Mouse (Mus musculus) layer of hippocampus, adult 18-20 months (tissue): ENCODE measurements at regions not wholly inside any gene's neighbourhood (a gene's known extent, or its start where the extent isn't known, plus 50 kb on each side); places are given as distances from the start of the nearest gene placed in this dataset.
A peak's percentile ranks its signal among the peaks of the same experiment; 100 is the strongest.

Experiments used
- DNase-seq, 2 experiments: peaks; one replicate each; pipeline ENCODE4 v3.0.0; 2022; ENCODE audit warnings: low spot score in 2 of 2

DNA sequence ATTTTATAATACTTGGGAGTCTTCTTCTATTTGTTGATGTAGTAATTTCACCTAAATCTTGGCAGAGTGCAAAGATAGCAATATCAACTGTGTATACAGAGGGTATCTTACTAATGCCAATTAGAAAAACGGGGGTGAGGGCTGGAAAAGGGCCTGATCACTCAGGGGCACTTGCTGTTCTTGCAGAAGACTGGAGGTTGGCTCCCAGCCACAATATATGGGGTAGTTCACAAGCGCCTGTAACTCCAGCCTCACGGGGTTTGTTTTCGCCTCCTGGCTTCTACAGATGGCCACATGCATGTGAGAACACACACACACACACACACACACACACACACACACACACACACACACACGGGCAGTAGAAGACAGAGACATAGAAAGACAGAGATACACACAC is 185.7 kb downstream of the Plk2 start:
- DNase-seq, result no peak

DNA sequence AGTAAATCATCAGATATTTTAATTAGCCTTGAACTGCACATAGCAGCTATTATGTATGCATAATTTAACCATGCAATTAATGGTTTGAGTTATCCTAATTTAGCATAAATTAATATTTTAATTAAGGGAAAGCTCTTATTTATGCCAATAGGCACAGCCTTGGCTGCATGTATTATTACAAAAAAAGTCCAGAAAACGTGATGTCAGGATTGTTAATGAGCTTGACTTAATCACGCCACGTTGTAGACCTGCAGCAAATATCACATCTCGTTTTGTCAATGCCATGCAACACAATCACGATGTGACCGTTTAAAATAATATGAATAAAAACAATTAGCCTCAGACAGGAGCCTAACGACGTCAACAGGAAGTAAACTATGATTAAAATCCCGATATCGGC is 189.9 kb downstream of the Plk2 start:
- DNase-seq, result no peak

DNA sequence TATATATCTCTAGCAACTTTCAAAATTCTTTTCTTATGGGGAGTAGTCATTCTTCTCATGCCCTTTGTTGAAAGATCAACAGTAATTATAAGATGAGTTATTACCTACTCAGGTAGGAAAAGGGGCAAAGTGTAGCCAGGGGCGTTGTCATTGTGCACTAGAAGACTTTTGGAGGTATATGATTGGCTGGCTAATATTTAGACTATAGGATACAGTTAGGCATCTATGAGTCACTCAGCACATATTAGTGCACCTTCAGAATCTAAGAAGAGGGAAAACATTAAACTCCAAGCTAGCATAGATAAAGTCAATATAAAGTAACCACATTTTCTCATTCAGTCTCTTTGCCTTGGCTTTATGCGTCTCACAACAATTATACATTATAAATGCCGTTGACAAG is 199.8 kb downstream of the Plk2 start:
- no peak for DNase-seq

DNA sequence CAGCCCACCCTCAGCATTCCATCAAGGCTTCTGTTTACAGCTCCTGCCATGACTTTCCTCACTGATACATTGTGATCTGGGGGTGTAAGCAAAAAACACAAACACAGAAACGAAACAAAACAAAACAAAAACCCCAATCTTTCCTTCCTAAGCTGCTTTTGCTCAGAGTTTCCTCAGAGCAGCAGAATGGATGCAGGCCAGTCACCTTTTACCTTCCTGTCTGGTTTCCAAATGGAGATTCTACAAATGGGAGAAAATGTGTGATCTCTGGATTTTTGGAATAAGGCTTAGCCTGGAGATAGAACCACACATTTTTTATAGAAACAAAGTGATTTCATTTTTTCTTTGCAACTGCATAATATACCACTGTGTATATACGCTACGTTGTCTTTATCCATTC is 204.8 kb downstream of the Plk2 start:
- no peak for DNase-seq

DNA sequence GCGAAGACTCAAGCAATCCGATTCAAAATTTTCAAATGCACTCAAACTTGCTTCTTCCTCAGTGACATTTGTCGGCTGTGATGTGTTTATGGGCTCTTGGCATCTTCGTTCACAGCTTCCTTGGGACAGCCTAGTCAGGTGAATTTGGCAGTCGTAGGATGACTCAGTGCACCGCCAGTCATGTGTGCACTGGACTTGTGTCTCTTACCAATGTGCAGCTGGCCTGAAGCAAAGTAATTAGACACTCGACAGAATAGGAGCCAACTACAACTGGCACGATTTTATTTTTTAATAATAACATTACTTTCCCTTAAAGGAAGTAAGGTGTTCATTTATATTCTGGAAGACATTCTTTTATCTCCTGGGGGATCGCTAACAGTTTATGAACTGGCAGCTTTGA is 205.5 kb downstream of the Plk2 start:
- no peak for DNase-seq

DNA sequence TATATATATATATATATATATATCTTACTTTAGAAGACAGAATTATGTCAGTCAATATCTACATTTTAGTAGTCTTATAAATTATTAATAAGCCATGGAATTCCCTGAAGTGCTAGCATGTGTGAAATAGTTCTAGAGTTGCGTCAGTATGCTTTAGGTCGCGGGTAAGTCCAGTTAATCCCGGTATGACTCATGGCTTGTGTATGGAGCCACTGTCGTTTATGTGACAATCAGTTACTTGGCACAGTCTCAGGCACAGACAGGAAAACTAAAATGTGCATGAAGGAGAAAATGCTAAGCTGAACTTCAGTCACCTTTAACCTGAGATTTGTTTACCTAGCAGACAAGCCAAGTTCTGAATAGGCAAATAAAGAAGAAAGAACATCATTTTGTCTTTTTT is 206.5 kb downstream of the Plk2 start:
- no peak for DNase-seq

DNA sequence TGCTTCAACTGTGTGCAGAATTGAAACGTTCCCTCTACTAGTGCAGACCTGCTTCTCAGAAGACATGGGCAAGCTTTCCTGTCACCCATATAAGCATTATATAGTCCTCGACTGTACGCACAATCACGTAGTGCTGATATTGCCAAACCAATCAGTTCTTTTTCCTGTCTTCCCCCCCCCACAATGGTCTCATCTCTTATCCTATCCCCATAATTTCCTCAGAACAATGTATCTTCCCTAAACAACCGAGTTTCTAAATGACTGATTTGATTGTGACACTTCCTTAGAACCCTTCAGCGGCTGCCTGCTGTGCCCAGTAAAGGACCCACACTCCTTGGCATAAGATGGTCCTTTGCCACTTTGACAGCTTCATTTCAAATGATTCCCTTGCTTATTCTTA is 207.0 kb downstream of the Plk2 start:
- DNase-seq, result no peak

DNA sequence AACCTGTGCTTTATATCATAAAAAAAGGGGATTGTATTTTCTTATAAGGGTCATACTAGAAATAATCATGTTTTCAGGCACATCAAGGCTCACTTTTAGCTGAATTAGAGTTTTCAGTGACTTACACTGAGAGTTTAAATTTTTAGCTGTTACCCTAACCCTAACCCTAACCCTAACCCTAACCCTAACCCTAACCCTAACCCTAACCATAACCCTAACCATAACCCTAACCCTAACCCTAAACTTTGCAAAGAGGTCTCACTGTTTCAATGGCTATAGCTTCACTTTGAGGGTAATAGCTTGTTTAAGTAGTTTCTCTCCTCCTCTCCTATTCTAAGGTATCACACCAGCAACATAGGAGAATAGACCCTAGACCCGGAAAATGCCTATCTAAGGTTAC is 208.0 kb downstream of the Plk2 start:
- no peak for DNase-seq

DNA sequence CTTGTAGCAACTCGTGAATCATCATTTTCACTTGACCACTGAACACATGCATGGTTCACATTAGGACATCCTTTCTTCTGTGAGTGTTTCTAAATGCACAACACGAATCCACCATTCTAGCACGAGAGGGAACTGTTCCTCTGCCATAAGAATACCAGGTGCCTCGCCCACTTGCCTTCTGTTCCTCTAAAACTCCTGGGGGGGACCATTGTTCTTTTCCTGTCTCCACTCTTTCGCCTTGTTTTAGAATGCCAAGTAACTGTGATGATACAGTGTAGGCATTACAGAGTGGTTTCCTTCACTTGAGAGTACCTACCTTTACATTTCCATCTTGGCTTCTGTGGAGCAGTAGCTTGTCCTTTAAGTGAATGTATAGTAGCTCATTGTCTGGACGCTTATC is 224.2 kb downstream of the Plk2 start:
- peak; percentile 56 to 78 for DNase-seq

DNA sequence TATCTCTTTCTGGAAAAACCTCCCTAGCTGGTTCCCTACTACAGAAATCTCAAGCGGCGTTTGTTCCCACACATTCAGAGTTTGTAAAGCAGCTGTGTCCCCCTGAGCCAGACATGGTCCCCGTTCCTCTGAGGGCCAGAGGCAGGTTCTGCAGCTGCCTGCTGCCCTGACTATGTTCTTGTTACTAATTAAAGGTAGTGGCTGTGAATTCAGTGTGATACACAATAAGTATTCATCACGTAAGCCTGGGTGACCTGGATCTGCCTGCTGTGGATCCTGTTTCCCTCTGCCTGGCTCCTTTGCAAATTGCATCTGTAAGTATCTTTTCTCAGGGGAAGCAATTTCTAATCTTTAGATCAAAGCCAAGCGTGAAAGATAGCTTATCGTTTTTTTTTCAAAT is 232.3 kb downstream of the Plk2 start:
- no peak for DNase-seq

DNA sequence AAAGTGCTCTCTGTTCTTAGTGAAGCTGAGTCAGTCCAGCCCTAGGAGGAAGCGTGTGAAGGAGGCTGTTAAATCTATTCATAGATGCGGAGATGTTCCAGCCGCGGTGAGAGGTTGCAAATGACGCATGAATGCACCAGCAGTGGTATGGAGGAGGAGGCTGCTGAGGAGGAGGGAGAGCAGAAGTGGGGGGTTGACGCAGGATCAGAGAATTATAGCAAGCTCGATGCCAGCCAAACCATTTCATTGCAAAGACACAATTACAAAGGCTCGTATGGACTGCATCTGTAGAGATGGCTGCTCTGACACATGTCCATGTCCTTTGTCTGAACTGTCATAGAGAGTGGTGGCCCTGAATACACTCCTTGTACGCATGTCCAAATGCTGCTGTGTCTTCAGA is 232.9 kb downstream of the Plk2 start:
- DNase-seq, result peak; percentile 79 to 87

DNA sequence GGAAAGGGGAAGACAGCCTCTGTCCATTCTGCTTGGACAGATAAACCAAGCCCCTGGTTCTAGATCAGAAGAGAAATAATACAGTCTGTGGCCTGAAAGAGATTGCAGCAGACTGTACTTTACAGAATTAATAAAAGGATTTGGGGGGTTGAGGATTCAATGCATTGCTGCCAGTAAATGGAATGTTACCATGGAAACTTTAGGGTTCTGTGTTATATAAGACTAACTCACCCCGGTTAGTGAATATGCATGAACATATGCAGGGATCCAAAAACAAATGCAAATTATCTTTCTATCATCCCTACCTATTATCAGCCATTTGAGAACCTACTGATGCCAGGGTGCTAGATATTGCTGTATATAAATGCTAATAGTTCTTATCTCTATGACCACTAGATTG is 233.4 kb downstream of the Plk2 start:
- peak in 1 of 2 experiments; percentile 44 for DNase-seq

DNA sequence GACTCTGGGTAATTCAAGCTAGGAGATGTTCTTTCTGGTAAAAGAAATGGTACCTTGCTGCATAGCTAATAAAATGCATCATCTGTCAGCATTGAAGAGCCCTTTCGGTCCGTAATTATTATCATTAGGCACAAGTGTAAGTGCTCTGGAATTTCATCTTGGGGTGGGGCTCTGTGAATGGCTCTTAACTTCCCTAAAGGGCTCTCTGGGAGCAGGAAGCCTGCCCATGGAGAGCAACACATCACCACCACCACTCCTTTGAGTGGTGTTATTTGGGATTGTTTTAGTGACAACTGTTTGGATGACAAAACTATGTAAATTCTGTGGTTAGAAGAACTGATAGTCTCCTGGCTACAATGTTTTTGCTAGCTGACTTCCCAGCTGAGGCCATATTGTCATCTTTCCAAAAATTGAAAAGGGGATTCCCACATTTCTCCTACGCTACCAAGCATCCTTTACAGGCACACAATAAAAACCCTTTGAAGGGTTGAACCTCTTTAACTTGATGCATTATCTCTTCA is 238.5 kb downstream of the Plk2 start:
- DNase-seq, result no peak

DNA sequence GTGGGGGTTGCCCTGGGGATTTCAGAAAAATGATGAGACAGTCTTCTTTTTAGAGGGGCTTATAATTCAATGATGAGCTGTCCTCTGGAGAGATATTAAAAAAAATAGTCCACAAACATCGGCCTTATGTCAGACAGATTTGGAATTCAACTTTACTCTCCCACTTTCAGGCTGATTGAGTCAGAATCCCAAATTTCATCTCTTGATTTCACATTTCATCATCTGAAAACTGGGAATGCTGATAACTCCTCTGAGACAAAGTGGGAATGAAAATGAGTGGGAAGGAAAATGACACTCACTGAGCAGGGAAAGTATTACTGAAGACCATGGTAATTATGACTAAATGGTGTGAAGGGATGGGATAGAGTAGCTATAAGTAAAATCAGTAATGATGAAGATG is 239.1 kb downstream of the Plk2 start:
- DNase-seq, result no peak

DNA sequence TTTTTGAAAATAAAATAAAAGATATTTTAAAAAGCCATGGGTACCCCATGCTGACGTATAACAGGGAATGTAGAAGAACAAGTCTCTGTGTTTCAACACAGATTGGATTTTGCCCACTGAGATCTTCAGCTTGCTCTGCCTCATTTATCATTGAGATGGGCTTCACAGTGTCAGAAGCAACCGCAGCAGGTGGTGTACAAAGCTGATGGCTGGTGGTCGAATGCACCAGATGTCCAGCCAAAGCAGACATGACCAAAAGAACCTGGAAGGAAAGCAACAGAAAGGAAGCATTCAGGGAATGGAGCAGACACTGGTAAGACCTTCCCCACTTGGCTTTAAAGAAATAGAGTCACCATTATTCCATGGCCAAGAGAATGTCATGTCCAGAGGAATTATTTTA is 247.9 kb downstream of the Plk2 start:
- no peak for DNase-seq

DNA sequence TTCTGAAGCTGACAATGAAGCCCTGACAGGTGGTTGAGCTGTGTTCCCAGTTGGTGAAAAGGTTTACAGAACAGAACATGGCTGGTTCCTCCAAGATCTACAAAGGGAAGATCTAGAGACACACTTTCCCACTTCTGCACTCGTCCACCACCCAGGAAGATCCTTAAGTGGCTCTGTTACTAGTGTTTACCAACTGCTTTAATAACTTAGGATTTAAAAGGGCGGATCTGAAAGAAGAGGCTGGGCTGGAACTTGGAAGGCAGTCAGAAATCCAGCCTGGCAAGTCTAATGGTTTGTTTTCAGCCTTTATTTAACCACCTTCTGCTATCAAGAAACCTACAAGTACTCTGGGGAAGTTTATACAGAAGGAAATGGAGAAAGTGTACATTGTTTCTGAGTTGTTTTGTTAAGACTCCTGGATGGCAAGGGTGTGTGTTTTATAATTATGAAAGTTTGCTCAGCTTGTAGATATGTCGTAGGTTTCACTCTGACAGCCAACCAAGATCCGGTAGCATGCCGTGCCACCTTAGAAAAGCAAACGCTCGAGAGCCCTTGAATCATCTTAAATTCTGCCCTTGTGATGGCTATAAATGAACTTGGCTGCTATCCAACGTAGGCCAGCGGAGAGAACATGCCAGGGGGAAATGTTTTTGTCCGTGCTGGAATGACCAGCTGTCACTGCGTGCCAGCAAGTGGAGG is 248.5 kb downstream of the Plk2 start:
- peak in 1 of 2 experiments; percentile 37 for DNase-seq

DNA sequence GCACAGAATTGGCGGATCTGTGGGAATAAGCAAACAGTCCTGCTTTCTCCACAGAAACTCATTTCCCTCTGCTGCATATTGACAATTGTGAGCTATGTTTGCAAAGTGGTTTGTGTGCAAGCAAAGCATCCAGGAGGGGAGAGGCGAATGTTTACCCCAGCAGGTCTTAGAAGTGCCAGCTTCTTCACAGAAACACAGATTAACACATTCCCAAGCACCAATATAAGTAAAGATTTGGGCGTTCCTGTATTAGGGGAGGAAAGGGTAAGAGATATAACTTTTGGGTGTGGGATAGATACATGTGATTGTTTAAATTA is 249.0 kb downstream of the Plk2 start:
- DNase-seq, result no peak

DNA sequence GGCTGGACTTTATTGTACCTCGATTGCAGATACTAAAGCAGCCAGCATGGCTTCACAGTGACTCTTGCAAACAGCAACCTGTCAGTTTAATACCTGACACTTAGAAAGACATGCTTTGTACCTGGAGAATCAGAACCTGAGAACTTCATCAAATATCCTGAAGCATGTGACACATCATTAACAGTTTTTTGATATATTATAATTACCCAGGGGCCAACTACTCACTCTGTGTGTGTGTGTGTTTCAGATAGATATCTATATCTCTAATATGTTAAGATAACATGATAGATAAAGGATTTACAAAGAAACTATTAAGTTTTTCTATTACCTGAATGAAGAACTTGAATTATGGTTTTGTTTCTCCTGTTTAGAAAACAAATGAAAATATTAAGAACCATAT is 254.5 kb downstream of the Plk2 start:
- no peak for DNase-seq

DNA sequence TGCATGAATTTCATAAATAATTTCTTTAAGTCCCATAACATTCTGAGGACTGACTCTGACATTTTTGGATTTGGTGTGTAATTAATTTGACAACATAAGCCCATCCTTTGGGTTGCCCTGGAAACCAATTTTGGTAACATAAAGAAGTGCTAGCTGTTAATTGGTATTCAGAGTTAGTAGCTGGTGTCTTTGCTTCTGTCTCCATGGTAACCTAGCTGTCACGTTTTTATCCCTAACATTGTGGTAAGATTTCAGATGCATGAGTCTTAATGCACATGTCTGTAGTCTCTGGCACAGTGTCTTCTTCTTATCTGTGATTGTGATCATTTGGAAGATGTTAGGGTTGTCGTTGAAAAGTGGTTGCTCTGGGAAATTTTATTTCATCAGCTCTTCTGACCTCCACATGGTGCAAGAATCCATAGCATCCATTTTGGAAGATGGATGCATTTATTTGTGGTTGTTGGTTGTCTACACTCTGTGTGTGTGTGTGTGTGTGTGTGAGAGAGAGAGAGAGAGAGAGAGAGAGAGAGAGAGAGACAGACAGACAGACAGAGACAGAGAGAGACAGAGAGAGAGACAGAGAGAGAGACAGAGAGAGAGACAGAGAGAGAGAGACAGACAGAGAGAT is 255.1 kb downstream of the Plk2 start:
- peak in 1 of 2 experiments; percentile 74 for DNase-seq

DNA sequence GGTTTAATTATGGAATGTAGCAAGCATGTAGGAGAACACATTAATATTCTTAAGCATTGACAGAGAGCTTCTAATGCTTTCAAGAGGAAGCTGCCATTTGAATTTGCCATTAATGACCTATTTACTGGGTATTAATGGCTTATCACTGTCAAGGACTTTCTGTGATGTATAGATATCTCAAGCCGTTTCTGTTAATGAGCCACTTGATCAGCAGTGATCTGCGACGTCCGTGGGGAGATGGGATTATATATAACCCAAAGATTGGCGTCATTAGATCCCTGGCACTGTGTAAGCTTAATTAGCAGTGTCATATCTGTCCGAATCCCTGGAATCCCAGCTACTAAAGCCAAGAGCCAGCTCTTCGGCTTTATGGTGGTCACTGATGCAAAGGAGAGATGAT is 257.4 kb downstream of the Plk2 start:
- DNase-seq, result no peak

DNA sequence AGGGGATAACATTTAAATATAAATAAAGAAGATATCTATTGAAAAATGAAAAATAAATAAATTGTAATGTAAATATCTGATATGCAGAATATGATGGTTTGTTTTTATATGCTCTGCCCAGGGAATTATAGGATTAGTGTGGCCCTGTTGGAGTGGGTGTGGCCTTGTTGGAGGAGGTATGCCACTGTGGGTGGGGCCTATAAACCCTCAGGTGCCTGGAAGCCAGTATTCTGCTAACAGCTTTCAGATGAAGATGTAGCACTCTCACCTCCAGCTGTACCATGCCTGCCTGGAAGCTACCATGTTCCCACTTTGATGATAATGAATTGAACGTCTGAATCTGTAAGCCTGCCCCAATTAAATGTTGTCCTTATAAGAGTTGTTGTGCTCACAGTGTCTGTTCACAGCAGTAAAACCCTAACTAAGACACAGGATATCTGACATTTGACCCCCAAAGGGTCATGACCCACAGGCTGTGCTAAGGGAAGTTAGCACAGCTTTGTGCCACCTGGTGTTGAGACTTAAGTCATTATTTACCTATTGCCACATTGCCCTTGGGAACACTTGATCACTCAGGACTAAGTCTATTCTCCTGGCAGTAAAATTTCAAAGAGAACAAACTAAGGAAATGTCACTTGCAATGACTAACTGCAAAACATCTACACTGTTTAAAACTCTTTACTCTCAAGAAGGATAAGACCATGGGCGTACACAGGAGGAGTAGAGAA is 270.4 kb downstream of the Plk2 start:
- no peak for DNase-seq

DNA sequence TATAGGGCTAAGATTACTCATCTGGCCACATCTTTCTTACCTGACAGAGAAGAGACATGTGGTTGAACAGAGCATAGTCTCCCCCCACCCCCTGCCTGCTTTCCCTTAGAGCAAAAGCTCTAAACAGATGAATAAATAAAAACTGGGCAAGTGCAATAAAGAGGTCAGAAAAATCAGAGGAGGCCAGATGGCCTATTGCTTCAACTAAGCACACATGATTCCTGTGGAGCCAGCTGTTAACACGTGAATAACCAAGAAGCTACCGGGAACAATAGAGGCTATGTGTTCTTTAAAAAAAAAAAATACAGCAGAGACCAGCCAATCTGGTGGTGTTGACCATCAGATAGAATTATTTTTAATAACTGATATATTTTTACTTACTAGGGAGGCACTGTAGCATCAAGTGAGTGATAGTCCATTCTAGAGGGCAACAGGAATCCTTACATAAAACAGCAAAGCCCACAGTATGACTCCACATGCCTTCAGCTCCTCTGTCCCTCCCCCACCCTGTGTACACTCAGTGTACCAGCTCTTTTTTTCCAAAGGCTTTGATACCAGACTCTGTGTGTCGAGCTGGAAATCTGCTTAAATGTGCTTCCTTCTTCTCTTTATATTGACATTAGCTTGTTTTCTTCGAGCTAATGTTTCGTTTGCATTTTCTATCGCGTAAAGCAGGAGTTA is 272.6 kb downstream of the Plk2 start:
- no peak for DNase-seq
